Mouse (Mus musculus): ENCODE results near the gene Gpr3. TPM values are rescaled to one million over a fixed set of nuclear protein-coding genes. Genes with fewer than 3 reads are reported as not detected.

The Gpr3 gene
- total RNA-seq, 2 experiments from 2014 or later = 0.16 TPM; not detected in 1

DNA sequence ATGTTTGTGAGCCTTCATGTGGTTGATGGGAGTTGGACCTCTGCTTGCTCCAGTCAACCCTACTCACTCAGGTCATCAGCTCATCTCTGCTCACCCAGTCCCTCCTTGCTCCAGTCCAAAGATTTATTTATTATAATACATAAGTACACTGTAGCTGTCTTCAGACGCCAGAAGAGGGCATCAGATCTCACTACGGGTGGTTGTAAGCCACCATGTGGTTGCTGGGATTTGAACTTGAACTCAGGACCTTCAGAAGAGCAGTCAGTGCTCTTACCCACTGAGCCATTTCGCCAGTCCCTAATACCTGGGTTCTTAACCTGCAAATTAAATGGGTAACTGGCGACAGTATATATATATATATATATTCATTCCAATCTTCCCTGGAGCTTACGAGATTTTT lies 23.1 kb upstream of the Gpr3 start:
- DNase-seq = no peak
- intact Hi-C loops (cut with DNase I) = loop anchor here (2.0 kb wide), 1 partner anchor 15 kb away; no protein-coding TSS in a partner anchor

- intact Hi-C loops (cut with DNase I) = loop anchor here (2.0 kb wide), 1 partner anchor 16 kb away; no protein-coding TSS in a partner anchor
- DNase-seq = no peak
Observed at GRCm38 (mm10) chr4:133234771-133235170, 22.4 kb upstream of the Gpr3 start.

DNA sequence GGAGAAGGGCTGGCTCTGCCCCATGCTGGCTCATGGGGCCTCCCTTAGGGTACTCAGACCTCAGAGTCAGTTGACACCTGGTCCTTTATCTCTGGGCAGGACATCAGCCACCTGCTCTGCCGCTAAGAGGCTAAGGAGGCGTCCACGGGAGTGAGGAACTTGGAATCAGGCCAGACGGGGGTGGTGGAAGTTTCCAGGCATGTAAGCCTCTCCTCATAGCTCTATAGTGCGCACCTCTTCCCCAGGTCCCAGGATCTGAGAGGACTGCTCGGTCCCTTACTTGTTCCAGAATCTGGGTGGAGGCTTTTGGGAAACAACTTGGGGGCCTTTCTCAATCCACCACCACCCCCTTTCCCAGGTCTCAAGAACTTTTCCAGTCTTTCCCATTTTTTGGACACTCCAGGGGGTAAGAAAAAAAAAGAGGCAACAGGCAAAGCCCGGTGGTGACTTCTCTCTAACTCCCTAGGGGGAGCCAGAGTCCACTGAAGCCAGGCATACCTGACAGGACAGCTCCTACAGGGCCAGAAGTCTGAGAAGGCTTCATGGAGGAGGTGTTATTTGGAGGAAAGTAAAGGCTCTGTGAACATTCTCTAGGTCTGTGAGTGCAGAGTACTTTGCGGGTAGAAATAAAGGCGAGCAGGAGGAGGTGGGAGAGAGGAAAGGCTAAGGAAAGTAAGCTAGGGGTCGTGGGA lies 21.1 kb upstream of the Gpr3 start:
- peak; percentile 53 to 59 for DNase-seq
- intact Hi-C loops (cut with DNase I) = loop anchor here (2.0 kb wide), 1 partner anchor 65 kb away; no protein-coding TSS in a partner anchor

GRCm38 (mm10) chr4:133229582-133229981 lies 17.2 kb upstream of the Gpr3 start:
- no peak for DNase-seq
- intact Hi-C loops (cut with DNase I) = no loop called here

GRCm38 (mm10) chr4:133227636-133228035 lies 15.3 kb upstream of the Gpr3 start:
- intact Hi-C loops (cut with DNase I) = no loop called here
- no peak for DNase-seq

DNA sequence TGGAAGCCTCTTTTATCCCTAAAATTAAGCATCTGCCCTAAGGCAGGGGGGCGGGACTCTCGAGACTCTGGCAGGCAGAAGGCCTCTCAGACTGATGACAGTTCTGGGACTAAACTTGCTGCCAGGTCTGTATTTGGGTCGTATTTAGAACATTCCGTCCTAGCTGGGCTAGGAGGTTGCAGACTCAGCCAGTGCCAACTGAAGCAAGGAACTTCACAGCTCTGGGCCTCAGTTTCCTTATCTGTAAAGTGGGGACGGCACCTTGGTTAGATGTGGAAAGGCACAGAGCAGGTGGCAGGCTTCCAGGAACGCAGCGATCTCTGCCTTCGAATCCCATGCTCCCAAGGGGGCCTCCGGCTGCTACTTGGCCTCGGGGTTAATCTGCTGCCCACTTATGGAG lies 13.7 kb upstream of the Gpr3 start:
- intact Hi-C loops (cut with DNase I) = no loop called here
- peak; percentile 54 to 59 for DNase-seq

GRCm38 (mm10) chr4:133223875-133224274 lies 11.5 kb upstream of the Gpr3 start:
- no peak for DNase-seq
- intact Hi-C loops (cut with DNase I) = no loop called here

- no peak for DNase-seq
- intact Hi-C loops (cut with DNase I) = no loop called here
Observed at GRCm38 (mm10) chr4:133221701-133222100, 9.4 kb upstream of the Gpr3 start.

DNA sequence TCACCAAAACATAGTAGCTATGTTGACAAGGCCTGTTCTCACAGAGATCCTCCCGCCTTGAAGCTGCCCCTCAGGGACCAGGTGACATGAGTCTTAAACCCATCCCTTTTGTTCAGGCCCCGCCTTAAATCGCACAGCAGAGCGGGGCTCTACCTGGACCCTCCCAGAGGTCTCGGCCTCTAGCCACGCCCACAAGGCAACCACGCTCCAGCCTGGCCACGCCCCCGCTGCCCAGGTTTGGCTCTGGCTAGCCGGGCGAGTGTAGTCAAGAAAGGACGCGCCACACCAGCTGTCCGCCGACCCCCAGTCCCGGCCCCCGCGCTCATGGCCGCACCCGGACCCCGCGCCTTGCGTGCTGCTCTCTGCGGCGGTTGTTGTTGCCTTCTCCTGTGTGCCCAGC lies 8.3 kb upstream of the Gpr3 start:
- DNase-seq = no peak

DNA sequence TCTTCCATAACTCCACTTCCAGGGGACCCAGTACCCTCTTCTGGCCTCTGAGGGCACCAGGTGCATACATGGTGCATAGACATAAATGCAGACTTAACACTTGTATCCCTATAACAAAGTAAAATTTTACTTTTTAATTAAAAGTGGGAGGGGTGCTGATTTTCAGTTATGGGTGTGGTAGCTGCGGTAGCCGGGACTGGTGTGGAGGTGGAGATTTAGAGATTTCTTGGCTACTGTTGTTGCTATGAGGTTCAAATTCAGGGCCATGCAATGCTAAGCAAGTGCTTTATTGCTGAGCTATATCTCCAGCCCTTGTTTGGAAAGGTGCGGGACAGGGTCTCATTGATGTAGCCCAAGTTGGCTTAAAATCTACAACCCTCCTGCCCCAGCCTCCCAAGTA lies 6.4 kb upstream of the Gpr3 start:
- no peak for DNase-seq
- intact Hi-C loops (cut with DNase I) = loop anchor here (5.0 kb wide), 1 partner anchor 271 kb away; no protein-coding TSS in a partner anchor

More for the DNA sequence above, 8.3 kb upstream of the Gpr3 start:
- intact Hi-C loops (cut with DNase I) = no loop called here

DNA sequence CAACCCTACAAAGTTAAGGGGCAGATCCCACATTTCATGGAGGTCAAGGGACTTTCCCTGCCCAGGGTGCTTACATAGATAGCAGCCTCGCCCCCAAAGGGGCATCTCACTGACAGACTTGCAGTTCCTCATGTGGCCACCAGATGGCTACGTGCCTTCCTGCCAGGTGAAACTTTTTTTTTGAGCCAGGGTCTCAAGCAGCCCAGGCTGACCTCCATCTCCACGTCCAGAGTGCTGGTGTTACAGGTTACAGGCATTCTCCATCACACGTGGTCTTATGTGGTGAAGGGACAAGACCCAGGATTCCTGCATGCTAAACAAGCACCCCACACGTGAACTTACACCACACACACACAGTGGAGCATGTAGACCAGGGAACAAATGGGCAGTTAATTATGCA lies 5.3 kb upstream of the Gpr3 start:
- DNase-seq = peak; percentile 72 to 74
- intact Hi-C loops (cut with DNase I) = loop anchor here (1.0 to 5.0 kb wide), 2 partner anchors 81 to 270 kb away; no protein-coding TSS in a partner anchor

DNA sequence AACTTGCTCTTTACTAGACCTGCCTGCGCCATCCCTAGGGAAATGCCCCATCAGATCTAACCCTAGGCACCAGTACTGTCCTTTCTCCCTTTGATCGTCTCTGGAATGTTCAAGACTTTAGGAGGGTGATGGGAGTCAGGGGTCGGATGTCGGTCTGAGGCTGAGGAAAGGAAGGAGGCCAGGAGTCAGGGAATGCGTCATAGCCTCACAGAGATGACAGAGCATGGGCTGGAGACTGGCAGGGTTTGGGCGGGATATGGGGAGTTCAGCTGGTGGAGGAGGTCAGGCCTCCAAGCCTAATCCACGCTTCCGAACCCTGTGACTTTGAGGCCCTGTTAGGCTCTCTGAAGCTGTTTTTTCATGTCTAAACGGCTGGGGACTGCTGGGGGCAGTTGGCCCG lies 1.3 kb upstream of the Gpr3 start:
- no peak for DNase-seq
- intact Hi-C loops (cut with DNase I) = loop anchor here (2.0 kb wide), 1 partner anchor 205 kb away; no protein-coding TSS in a partner anchor

GRCm38 (mm10) chr4:133213268-133213590 lies 893 bp upstream of the Gpr3 start:
- no peak for DNase-seq
- intact Hi-C loops (cut with DNase I) = loop anchor here (2.0 kb wide), 1 partner anchor 204 kb away; no protein-coding TSS in a partner anchor

DNA sequence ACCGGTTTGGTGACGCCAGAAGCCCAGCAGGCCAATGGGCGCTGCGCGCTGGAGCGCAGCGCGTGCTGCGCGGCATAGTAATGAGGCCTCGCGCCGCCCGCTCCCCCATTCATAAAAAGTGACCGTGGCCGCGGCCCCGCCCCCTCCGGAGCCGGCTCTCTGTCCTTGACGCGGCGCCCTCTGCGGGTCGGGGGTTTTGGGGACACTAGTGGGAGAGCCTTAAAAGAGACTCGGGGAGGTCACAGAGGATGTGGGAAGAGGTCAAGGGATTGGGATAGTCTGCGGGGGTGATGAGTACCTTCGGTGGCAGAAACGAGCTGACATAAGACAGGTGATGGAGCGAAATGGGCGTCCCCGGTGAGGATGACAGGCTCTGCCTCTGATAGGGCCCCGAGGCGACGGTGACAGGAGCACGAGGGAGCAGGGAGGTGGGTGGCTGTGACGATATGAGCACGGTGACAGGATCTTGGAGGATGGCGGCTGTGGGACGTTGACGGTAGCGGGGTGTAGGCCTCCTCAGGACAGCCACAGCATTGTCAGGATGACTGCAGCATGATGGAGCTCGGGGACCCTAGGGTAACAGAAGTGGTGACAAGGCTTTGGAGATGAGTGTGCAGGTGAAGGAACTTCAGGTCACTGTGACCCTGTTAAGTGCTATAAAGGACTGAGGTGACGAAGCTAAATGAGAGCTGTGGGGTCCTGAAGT lies 379 bp upstream of the Gpr3 start:
- intact Hi-C loops (cut with DNase I) = loop anchor here (2.0 kb wide), 1 partner anchor 204 kb away; no protein-coding TSS in a partner anchor
- peak; percentile 80 to 83 for DNase-seq

- intact Hi-C loops (cut with DNase I) = no loop called here
- no peak for DNase-seq
Observed at GRCm38 (mm10) chr4:133210788-133211390, 1.4 kb downstream of the Gpr3 start.

- intact Hi-C loops (cut with DNase I) = no loop called here
Observed at GRCm38 (mm10) chr4:133210023-133210787, 2.1 kb downstream of the Gpr3 start.

DNA sequence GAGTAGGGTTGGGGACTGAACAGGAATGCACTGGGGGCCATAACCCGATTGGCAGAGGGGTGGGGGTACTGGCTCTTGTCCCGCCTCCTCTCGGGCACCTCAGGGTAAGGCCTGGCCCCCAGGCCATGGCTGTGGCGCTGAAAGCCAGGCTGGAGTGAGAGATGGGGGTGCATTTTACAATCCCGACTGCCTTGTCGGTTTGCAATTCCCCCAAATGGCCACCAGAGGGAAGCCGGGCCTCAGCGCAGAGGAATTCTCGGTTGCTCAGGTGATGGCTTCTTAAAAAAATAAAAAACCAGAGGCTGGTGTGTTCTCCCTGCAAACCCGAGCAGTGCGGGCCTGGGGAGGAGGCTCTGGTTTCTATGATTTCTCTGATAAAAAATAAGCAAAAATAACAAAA lies 3.0 kb downstream of the Gpr3 start:
- peak; percentile 48 to 57 for DNase-seq
- intact Hi-C loops (cut with DNase I) = no loop called here

More at GRCm38 (mm10) chr4:133210023-133210787, 2.1 kb downstream of the Gpr3 start:
- no peak for DNase-seq

DNA sequence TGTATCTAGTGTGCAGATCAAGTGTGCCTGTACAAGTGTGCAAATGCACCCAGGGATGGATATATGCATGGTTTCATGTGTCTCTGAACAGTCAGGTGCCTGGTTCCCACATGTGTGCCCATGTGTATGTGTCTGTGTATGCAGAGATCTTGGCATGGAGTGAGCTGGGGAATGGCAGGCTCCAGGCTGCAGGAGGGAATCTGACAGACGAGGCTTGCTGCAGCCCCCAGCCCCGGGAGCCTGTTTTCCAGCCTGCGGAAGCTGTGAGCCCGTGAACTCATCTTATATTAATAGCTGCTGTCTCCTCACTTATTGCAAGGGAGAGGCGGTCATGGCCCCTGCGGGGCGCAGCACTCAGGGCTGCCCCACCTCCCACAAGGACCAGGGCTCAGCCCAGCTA lies 8.0 kb downstream of the Gpr3 start:
- intact Hi-C loops (cut with DNase I) = no loop called here
- no peak for DNase-seq

GRCm38 (mm10) chr4:133203591-133203990 lies 8.7 kb downstream of the Gpr3 start:
- intact Hi-C loops (cut with DNase I) = no loop called here
- DNase-seq = no peak

GRCm38 (mm10) chr4:133202254-133202653 lies 10.1 kb downstream of the Gpr3 start:
- intact Hi-C loops (cut with DNase I) = no loop called here
- DNase-seq = no peak

Measured in heart, postnatal 36 days (tissue).